Mouse (Mus musculus) lung, embryonic 16.5 days (tissue): Measurements from ENCODE around the gene Ano3. TPM values are rescaled to one million over a fixed set of nuclear protein-coding genes. Genes with fewer than 3 reads are reported as not detected.
"Not testable (repeated sequence)": the region's sequence is repeated elsewhere in the genome, so short reads cannot be mapped to it uniquely, and the experiment has no call there.

Experiments
- ATAC-seq: fragments of 200-750 bp; cut with Nextera tagmentation; 2 replicates; pipeline ENCODE4 v1.8.0; 2017; ENCODE audit warnings: low read depth, mild to moderate bottlenecking, moderate library complexity
- H3K27ac ChIP-seq: fragments of 300-500 bp; sonication (generic); 2 replicates; pipeline ENCODE4 v1.5.1; 2014; ENCODE audit warnings: mild to moderate bottlenecking, control low read depth, low read length
- H3K27me3 ChIP-seq: fragments of 300-500 bp; sonication (generic); 2 replicates; pipeline ENCODE4 v1.6.1; 2014; ENCODE audit warnings: low read depth, low read length, mixed read lengths; ENCODE audit not compliant: control insufficient read depth, insufficient read depth
- H3K36me3 ChIP-seq: fragments of 300-500 bp; sonication (generic); 2 replicates; pipeline ENCODE4 v1.6.1; 2014; ENCODE audit warnings: low read length; ENCODE audit not compliant: control insufficient read depth, insufficient read depth
- H3K4me1 ChIP-seq: fragments of 300-500 bp; sonication (generic); replicated peaks from 2 replicates; pipeline ENCODE4 v1.6.1; 2014; ENCODE audit warnings: low read length, mixed read lengths; ENCODE audit not compliant: control insufficient read depth, insufficient read depth
- H3K4me2 ChIP-seq: fragments of 300-500 bp; sonication (generic); 2 replicates; pipeline ENCODE4 v1.6.1; 2014; ENCODE audit warnings: low read depth, low read length, control low read depth
- H3K4me3 ChIP-seq: fragments of 300-500 bp; sonication (generic); 2 replicates; pipeline ENCODE4 v1.5.1; 2014; ENCODE audit warnings: mild to moderate bottlenecking, low read length, control low read depth
- H3K9ac ChIP-seq: fragments of 300-500 bp; sonication (generic); 2 replicates; pipeline ENCODE4 v1.6.1; 2014; ENCODE audit warnings: low read length, control low read depth
- H3K9me3 ChIP-seq: fragments of 300-500 bp; sonication (generic); 2 replicates; pipeline ENCODE4 v1.6.1; 2016; ENCODE audit warnings: low read length; ENCODE audit not compliant: control insufficient read depth
- whole genome bisulfite sequencing: fragments of 180-500 bp; shearing (Covaris S2); extraction: QIAGEN DNeasy Blood & Tissue Kit; methylation state at CpG from one replicate; pipeline ENCODE4 v1.1.7; 2014; 5-methylcytosine and 5-hydroxymethylcytosine counted together
- polyA plus RNA-seq: library from polyadenylated mRNA; unstranded; fragments of >200 nt; fragmentation: Nextera tagmentation; extraction: Ambion mirVana; gene quantifications from 2 replicates; pipeline ENCODE4 v1.2.1, GENCODE M21; 2015

Ano3 gene
- polyA plus RNA-seq = not detected in 2 replicates

- not testable (repeated sequence) for ATAC-seq, H3K36me3 ChIP-seq, H3K27ac ChIP-seq, H3K4me1 ChIP-seq, H3K9me3 ChIP-seq, H3K27me3 ChIP-seq, H3K9ac ChIP-seq
- Histone ChIP-seq H3K4me3 (peak within 1 kb of the TSS; percentile 21; the same call in 1 of the 2 replicates), H3K4me2 (peak within 1 kb of the TSS; percentile 45)
These were observed at the start of gene Ano3 for GRCm38 (mm10) chr2:110950823-110951222. TSS of gene Ano3 (minus strand) at chr2:110950923.

GRCm38 (mm10) chr2:110990071-110990470, 39.3 kb upstream of the Ano3 start:
- WGBS = 61% methylated on average over 1 of the region's 1 CpGs
- Histone ChIP-seq H3K9ac (no peak overlapping the region), H3K9me3 (no peaks in the 10 kb centered on the region), H3K27me3 (no peaks in the 10 kb centered on the region), H3K4me3 (no peak overlapping the region), H3K4me2 (no peak overlapping the region), H3K4me1 (no peaks in the 10 kb centered on the region), H3K36me3 (no peaks in the 10 kb centered on the region), H3K27ac (no peak overlapping the region)
- no peak for ATAC-seq

- Histone ChIP-seq H3K9ac (no peak overlapping the region), H3K27me3 (no peaks in the 10 kb centered on the region), H3K4me2 (no peak overlapping the region), H3K9me3 (no peaks in the 10 kb centered on the region), H3K27ac (no peak overlapping the region), H3K4me3 (no peak overlapping the region), H3K36me3 (no peaks in the 10 kb centered on the region), H3K4me1 (no peaks in the 10 kb centered on the region)
- ATAC-seq = no peak
- WGBS = 44% methylated on average over 4 of the region's 4 CpGs
These were observed 38.8 kb upstream of the Ano3 start for GRCm38 (mm10) chr2:110989539-110989938.

- ATAC-seq = no peak
- Histone ChIP-seq H3K4me2 (no peak overlapping the region), H3K27me3 (no peaks in the 10 kb centered on the region), H3K27ac (no peak overlapping the region), H3K9me3 (no peaks in the 10 kb centered on the region), H3K9ac (no peak overlapping the region), H3K36me3 (no peaks in the 10 kb centered on the region), H3K4me1 (no peaks in the 10 kb centered on the region), H3K4me3 (no peak overlapping the region)
- WGBS = 80% methylated on average over 2 of the region's 2 CpGs
These were observed 35.1 kb upstream of the Ano3 start for GRCm38 (mm10) chr2:110985853-110986271.

GRCm38 (mm10) chr2:110981733-110982132, 31.0 kb upstream of the Ano3 start:
- Histone ChIP-seq H3K4me3 (no peak overlapping the region), H3K27me3 (no peaks in the 10 kb centered on the region), H3K36me3 (no peaks in the 10 kb centered on the region), H3K27ac (no peak overlapping the region), H3K9me3 (no peaks in the 10 kb centered on the region), H3K4me2 (no peak overlapping the region), H3K4me1 (no peaks in the 10 kb centered on the region), H3K9ac (no peak overlapping the region)
- ATAC-seq = no peak
- WGBS = 10% methylated on average over 1 of the region's 1 CpGs

- H3K9me3 ChIP-seq = no peaks in the 10 kb centered on the region
- H3K27me3 ChIP-seq = no peaks in the 10 kb centered on the region
- 41% methylated on average over 2 of the region's 2 CpGs for WGBS
These were observed 28.9 kb upstream of the Ano3 start for GRCm38 (mm10) chr2:110979610-110980009.

GRCm38 (mm10) chr2:110976871-110977270, 26.1 kb upstream of the Ano3 start:
- 72% methylated on average over 2 of the region's 2 CpGs for WGBS
- Histone ChIP-seq H3K36me3 (no peaks in the 10 kb centered on the region), H3K4me3 (no peak overlapping the region), H3K27ac (no peak overlapping the region), H3K4me1 (no peaks in the 10 kb centered on the region), H3K9me3 (no peaks in the 10 kb centered on the region), H3K4me2 (no peak overlapping the region), H3K9ac (no peak overlapping the region), H3K27me3 (no peaks in the 10 kb centered on the region)
- no peak for ATAC-seq

More at GRCm38 (mm10) chr2:110979610-110980009, 28.9 kb upstream of the Ano3 start:
- no peak overlapping the region for H3K27ac ChIP-seq
- H3K4me1 ChIP-seq = no peaks in the 10 kb centered on the region
- H3K9ac ChIP-seq = no peak overlapping the region
- no peak overlapping the region for H3K4me2 ChIP-seq
- ATAC-seq = no peak
- no peak overlapping the region for H3K4me3 ChIP-seq
- no peaks in the 10 kb centered on the region for H3K36me3 ChIP-seq

- Histone ChIP-seq H3K4me1 (no peaks in the 10 kb centered on the region), H3K4me3 (no peak overlapping the region), H3K27ac (no peak overlapping the region), H3K9ac (no peak overlapping the region), H3K4me2 (no peak overlapping the region), H3K9me3 (no peaks in the 10 kb centered on the region), H3K36me3 (no peaks in the 10 kb centered on the region), H3K27me3 (no peaks in the 10 kb centered on the region)
- WGBS = 37% methylated on average over 2 of the region's 2 CpGs
- no peak for ATAC-seq
These were observed 19.4 kb upstream of the Ano3 start for GRCm38 (mm10) chr2:110970158-110970557.

GRCm38 (mm10) chr2:110965398-110965797, 14.7 kb upstream of the Ano3 start:
- Histone ChIP-seq H3K4me3 (no peak overlapping the region), H3K27ac (no peak overlapping the region), H3K9me3 (no peaks in the 10 kb centered on the region), H3K4me2 (no peak overlapping the region), H3K27me3 (no peaks in the 10 kb centered on the region), H3K9ac (no peak overlapping the region), H3K4me1 (no peaks in the 10 kb centered on the region), H3K36me3 (no peaks in the 10 kb centered on the region)
- 88% methylated on average over 3 of the region's 3 CpGs for WGBS
- ATAC-seq = no peak

- H3K36me3 ChIP-seq = no peaks in the 10 kb centered on the region
- H3K27me3 ChIP-seq = no peaks in the 10 kb centered on the region
- H3K9ac ChIP-seq = no peak overlapping the region
- no peak overlapping the region for H3K4me2 ChIP-seq
- H3K4me3 ChIP-seq = no peak overlapping the region
- ATAC-seq = no peak
- no peaks in the 10 kb centered on the region for H3K9me3 ChIP-seq
- 53% methylated on average over 3 of the region's 3 CpGs for whole genome bisulfite sequencing
- no peak overlapping the region for H3K27ac ChIP-seq
- H3K4me1 ChIP-seq = no peaks in the 10 kb centered on the region; the same call in 1 of the 2 replicates
These were observed 305 bp downstream of the Ano3 start for GRCm38 (mm10) chr2:110950432-110950803.
